Mouse (Mus musculus) granulocyte monocyte progenitor cell, adult 5-6 weeks (primary cell): ENCODE measurements around the gene Macrod2. TPM values are rescaled to one million over a fixed set of nuclear protein-coding genes. Genes with fewer than 3 reads are reported as not detected.

Experiments used
- ATAC-seq: replicated peaks from 2 replicates; pipeline ENCODE4 v1.8.0; 2016; ENCODE audit warnings: mild to moderate bottlenecking, moderate TSS enrichment, inconsistent platforms; ENCODE audit not compliant: poor library complexity, severe bottlenecking
- total RNA-seq, 2 experiments: library from RNA; stranded (forward) in 1 of 2; stranded (reverse) in 1 of 2; fragments of 200-712, 200-1000 nt in 1 of 2; fragments of >200 nt in 1 of 2; fragmentation: Nextera tagmentation in 1 of 2; gene quantifications; 2 replicates each; pipeline ENCODE4 v1.2.3; 2014 to 2017

The Macrod2 gene
- total RNA-seq, 2 experiments from 2014 or later, result 3.0 to 6.8 TPM

GRCm38 (mm10) chr2:141394806-141395205 lies 999.7 kb downstream of the Macrod2 start:
- no peak for ATAC-seq

- ATAC-seq, result no peak
Observed at GRCm38 (mm10) chr2:141408766-141409165, 1013.7 kb downstream of the Macrod2 start.

- no peak for ATAC-seq
Observed at GRCm38 (mm10) chr2:141416436-141416835, 1021.3 kb downstream of the Macrod2 start.

DNA sequence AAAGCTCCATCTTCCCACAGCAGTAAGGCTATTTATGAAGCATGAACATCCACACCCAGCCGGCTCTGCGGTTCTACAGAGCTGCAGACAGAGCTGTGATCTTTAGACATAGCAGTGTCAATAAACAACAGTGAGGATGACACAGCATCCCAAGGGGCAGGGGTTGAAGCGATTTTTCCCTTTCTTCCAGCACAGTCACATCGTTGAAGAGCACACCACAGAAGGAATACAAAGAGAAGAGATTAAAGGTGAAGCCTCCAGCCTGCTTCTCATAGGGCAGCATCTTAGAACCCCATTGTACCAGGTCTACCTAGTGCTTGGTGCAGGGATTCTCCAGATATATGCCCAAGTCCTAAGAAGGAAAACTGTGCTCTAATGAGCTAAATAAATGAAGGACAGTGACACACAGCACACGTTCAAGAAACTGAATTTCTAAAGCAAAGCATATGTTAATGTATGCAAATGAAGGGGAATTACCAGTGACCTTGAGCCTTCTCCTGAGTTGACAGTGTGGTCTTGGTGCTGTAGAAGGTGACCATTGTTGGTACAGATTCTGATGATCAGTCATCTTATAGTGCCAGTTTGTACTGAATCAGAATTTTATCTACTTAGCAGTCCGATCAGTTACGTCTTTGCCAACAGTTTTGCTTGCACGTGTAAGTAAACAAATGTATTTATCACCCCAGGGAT lies 1021.9 kb downstream of the Macrod2 start:
- ATAC-seq, result no peak

DNA sequence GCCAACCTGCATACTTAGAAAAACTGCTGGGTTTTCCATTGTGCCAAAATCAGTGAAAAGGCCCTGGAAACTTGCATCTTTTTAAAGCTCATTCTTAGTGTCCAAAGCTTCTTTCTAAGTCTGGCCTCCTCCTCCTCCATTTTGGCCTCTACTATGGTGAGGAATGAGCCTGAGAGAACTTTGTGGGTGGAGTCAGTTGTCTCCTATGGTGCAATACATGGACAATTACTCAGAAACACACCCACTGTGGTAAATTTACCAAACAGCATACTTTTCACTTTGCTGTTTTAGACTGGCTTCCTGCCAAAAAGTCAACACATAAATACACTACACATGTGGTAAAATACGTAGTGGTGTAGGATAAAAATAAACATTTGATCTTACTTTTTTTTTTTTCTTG lies 1024.7 kb downstream of the Macrod2 start:
- no peak for ATAC-seq

GRCm38 (mm10) chr2:141434084-141434483 lies 1039.0 kb downstream of the Macrod2 start:
- ATAC-seq, result no peak

DNA sequence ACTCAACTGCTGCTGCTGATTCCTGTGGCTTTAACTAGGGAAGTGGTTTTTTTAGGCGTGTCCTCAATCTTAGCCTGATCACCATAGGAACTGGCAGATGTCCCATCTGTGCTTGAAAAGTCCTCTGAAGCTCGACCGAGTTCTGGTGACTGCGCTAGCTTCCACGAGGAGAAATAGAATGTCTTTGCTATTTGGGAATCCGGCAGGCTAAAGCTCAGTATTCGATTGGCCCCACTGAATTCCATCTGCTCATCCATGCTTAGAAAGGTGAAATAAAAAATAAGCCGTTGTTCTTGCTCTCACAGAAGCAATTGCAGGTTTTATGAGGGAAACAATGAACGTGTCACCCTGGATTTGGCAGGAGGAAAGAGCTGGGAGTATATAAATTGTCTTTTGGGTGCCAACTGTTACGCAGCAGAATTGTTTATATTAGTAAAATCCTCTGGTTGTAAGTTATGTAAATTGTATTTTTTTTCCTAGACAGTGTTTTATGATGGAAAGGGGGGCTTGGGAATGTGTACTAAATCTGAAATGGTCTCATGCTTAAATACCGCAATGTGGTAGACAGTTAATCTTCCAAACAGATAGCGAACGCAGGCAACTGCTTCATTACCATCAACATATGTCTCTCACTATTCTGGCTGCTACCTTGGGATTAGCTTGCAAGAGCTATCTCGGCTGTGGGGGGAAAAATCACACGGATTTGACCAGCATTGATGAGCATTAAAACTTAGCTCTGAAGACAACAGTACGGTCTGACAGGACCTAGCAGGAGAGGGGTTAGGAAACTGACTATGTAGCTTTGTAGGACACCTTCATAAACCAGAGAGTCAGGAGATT lies 1039.8 kb downstream of the Macrod2 start:
- ATAC-seq, result no peak

DNA sequence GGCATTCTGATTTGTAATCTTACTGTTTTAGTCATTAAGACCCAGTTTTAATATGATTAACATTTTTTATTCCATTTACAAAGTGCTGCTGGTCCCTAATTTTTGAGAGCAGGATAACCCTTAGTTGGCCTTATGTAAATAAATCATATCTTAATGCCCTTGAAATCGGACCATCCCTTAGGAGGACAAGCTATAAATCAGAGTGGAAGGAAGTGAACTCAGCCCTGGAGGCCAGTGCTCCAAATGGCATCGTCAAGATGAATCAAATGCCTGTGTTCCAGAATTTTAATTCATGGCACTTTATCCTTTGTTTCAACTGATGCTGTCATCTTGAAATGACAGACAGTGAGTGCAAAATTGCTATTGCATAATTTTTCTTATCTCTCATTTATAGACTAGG lies 1046.8 kb downstream of the Macrod2 start:
- no peak for ATAC-seq

- no peak for ATAC-seq
Observed at GRCm38 (mm10) chr2:141449078-141449680, 1054.1 kb downstream of the Macrod2 start.

DNA sequence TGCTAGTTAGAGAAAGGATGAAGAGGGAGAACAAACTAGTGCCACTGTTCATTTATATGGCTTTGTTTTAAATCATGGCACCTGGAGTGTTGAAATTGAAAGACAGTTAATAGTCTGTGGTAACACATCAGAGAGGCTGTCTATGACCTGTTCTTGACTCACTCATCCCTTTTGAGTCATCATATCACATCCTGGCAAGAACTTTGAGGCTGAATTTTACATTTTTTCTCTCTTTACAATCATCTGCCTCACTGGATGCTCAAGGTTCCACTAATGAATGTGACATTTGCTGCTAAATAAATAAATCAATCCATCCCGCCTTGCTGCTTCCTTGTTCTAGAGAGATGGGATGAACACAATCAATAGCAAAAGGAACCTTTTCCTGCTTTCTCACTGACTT lies 1068.8 kb downstream of the Macrod2 start:
- ATAC-seq, result no peak

DNA sequence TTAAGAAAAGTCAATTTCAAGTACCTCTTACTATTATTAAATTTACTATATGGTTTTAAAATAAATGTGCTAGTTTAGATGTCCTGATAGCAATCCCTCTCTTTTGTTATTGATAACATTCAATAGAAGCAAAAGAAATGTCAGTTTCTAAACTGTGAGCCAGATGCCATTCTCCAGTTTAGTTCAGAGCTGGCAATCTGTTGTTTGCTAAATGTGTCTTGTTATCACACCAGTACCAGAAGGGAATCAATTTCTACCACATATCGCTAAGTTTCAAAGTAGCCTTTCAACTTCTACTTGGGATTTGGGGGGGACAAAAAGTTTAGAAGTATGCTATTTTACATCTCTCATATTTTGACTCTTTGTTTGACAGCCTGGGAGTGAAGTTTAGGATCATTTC lies 1077.7 kb downstream of the Macrod2 start:
- no peak for ATAC-seq

GRCm38 (mm10) chr2:141477585-141477984 lies 1082.5 kb downstream of the Macrod2 start:
- ATAC-seq, result no peak

GRCm38 (mm10) chr2:141490518-141490917 lies 1095.4 kb downstream of the Macrod2 start:
- no peak for ATAC-seq

DNA sequence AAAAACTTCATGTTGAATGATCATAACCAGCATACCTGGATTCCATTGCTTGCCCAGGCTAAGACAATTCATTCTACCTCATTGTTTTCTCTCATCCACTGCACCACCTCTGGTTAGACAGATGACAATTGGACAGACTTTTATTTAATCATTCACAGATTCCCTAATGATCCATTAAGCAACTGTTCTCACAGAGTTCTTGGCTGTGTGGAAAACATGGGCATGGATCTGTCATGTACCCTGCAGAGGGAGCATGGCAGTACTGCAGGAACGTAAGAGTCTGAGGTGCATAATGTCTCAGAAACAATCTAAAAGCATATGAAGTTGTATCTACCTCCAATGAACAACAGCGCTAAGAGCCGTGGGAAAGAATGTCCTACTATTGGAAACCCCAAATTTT lies 1110.3 kb downstream of the Macrod2 start:
- no peak for ATAC-seq

DNA sequence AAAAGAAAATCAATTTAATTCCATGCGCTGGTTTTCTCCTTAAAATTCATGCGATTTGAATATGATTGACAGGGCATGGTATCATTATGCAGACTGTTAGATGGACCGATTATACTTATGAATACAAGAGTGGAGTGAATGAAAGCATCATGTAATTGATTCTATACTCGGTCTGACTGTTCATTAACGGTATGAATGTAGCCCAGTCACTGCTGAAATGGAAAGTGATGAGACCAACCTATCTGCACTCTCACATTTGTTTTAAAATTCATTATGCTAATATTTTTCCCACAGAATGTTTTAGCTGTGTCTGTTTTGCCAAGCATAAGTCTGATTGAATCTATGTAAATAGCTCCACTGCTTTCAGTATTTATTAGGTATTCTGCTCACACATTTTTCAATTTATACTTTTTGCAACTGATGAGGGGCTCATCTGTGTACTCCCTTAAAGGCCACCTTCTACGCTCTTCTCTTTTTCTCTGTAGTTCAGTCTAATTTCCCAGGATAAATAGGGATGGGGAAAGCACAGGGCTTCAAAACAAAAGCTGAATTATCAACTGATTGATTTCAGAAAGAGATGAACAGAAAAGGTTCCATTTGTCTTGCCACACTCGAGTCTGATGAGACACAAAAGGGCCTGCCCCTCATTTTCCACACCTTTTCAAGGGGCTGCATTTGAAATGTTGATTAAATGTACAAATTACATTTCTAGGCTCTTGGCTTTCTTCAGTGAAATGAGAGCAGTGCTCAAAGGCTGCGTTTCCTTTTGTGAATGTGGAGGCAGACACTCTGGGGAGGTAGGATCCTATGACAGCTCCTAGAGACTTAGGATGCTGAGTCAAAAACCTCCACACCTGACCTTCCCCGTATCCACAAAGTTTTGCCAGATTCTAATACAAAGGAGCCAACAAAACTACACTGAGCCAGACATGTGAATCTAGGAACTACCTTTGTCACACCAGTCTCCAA lies 1113.1 kb downstream of the Macrod2 start:
- ATAC-seq, result no peak

- ATAC-seq, result no peak
Observed at GRCm38 (mm10) chr2:141514976-141515375, 1119.9 kb downstream of the Macrod2 start.

DNA sequence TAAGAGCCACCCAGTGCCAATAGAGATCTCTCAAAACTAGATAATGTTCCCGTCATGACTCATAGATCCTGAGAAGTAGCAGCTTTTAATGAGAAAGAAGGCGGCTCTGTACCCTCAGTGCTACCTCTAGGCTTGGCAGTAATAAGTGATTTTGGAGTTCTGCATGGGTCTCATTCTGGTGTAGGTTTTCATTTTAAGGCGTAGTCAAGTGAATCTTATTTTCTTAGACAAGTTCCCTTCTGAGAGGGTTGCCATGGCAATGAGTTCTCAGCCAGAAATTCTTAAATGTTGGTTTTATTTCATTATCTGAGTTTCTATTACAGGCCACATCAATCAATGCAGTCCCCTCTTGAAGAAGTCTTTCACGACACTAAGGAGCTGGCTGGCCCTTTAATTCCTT lies 1127.0 kb downstream of the Macrod2 start:
- no peak for ATAC-seq

- ATAC-seq, result no peak
Observed at GRCm38 (mm10) chr2:141545877-141546276, 1150.8 kb downstream of the Macrod2 start.

GRCm38 (mm10) chr2:141551701-141552100 lies 1156.6 kb downstream of the Macrod2 start:
- no peak for ATAC-seq

GRCm38 (mm10) chr2:141556747-141557146 lies 1161.6 kb downstream of the Macrod2 start:
- ATAC-seq, result no peak
